Mouse (Mus musculus) heart, adult 2 months (tissue): ENCODE measurements at regions not wholly inside any gene's neighbourhood (a gene's known extent, or its start where the extent isn't known, plus 50 kb on each side); places are given as distances from the start of the nearest gene placed in this dataset.

ENCODE experiments used
- CTCF ChIP-seq: fragments of 200-600 bp; IDR thresholded peaks from 2 replicates; pipeline ENCODE4 v1.8.1; 2022; ENCODE audit warnings: antibody characterized with exemption, mild to moderate bottlenecking, moderate library complexity
- POLR2A ChIP-seq: fragments of 200-500 bp; IDR thresholded peaks from 2 replicates; pipeline ENCODE4 v1.6.1; 2011; ENCODE audit warnings: mild to moderate bottlenecking, low read depth, low read length, control low read depth; ENCODE audit not compliant: insufficient read depth

- TF ChIP-seq POLR2A (no peak), CTCF (no peak)
Observed at GRCm38 (mm10) chr14:62071140-62071539, 221.2 kb upstream of the Rnaseh2b start.
